In the genomic region with DNA sequence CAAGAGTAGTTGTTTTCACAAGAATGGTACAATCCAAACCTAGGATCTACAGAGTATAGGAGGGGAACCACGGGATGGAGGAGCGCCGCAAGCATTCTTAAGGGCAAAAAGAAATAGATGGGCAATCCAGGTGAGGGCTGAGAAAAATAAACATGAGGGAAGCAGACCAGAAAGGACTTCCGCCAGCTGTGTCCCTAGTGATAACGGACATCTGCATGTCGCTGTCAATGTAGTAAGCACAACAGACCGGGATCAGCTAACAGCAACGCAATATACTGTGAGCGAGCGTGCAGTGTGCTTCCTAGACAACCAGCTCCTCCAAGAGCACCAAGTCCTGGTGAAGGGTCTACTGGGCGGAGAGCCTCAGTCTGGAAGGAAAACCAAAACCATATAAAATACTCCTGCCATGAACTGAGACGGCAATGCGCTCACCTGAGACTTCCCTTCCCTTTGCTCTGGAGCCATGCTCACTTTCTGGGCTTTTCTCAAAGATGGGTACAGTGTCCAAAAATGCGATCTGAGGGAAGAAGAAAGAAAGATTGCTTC, we compare ENCODE assay signal across 7 mouse cellular contexts. TPM values are rescaled to one million over a fixed set of nuclear protein-coding genes. Genes with fewer than 3 reads are reported as not detected.
DNase-seq lines count a peak whose midpoint lies in the region; ATAC-seq lines count a peak whose summit lies in the region.

No protein-coding gene starts in this region.

- 12% methylated on average over 14 of the region's 14 CpGs for WGBS in lung, embryonic 15.5 days
- WGBS in forebrain, embryonic 11.5 days = 35% methylated on average over 14 of the region's 14 CpGs
- WGBS in limb, embryonic 12.5 days = 25% methylated on average over 14 of the region's 14 CpGs
- WGBS in neural tube, embryonic 15.5 days = 27% methylated on average over 14 of the region's 14 CpGs

- H3K9ac ChIP-seq in lung, embryonic 15.5 days = peak overlapping the region; percentile 72
- peak overlapping the region; percentile 64 for H3K9ac ChIP-seq in forebrain, embryonic 11.5 days (ENCODE audit: low read length)
- peak overlapping the region; percentile 77; the same call in 1 of the 2 replicates for H3K9ac ChIP-seq in limb, embryonic 12.5 days (replicated peaks)
- peak overlapping the region; percentile 82 for H3K9ac ChIP-seq in neural tube, embryonic 15.5 days (replicated peaks)

- no peaks in the 10 kb centered on the region for H3K9me3 ChIP-seq in lung, embryonic 15.5 days
- H3K9me3 ChIP-seq in forebrain, embryonic 11.5 days (ENCODE audit: control insufficient read depth, low read length) = no peaks in the 10 kb centered on the region
- H3K9me3 ChIP-seq in limb, embryonic 12.5 days = no peaks in the 10 kb centered on the region
- H3K9me3 ChIP-seq in neural tube, embryonic 15.5 days (replicated peaks) = no peaks in the 10 kb centered on the region

- H3K27me3 ChIP-seq in lung, embryonic 15.5 days = peaks cover 4% of the 10 kb centered on the region; the same call in 1 of the 2 replicates
- peaks cover 5% of the 10 kb centered on the region; the same call in 1 of the 2 replicates for H3K27me3 ChIP-seq in forebrain, embryonic 11.5 days (ENCODE audit: control insufficient read depth, insufficient read depth, low read length)
- peaks cover 14% of the 10 kb centered on the region for H3K27me3 ChIP-seq in limb, embryonic 12.5 days
- no peaks in the 10 kb centered on the region for H3K27me3 ChIP-seq in neural tube, embryonic 15.5 days (replicated peaks)

- H3K36me3 ChIP-seq in lung, embryonic 15.5 days = no peaks in the 10 kb centered on the region
- no peaks in the 10 kb centered on the region for H3K36me3 ChIP-seq in forebrain, embryonic 11.5 days (ENCODE audit: control insufficient read depth, insufficient read depth, low read length)
- H3K36me3 ChIP-seq in limb, embryonic 12.5 days = no peaks in the 10 kb centered on the region
- H3K36me3 ChIP-seq in neural tube, embryonic 15.5 days = no peaks in the 10 kb centered on the region

- H3K4me3 ChIP-seq in lung, embryonic 15.5 days = peak overlapping the region; percentile 79
- peak overlapping the region; percentile 57 for H3K4me3 ChIP-seq in forebrain, embryonic 11.5 days (ENCODE audit: low read depth, low read length)
- H3K4me3 ChIP-seq in limb, embryonic 12.5 days (replicated peaks) = peak overlapping the region; percentile 70
- peak overlapping the region; percentile 70 for H3K4me3 ChIP-seq in neural tube, embryonic 15.5 days (replicated peaks)

- ATAC-seq in lung, embryonic 15.5 days (ENCODE audit: borderline replicate concordance, extremely low read depth, low FRiP score, low TSS enrichment) = no peak
- ATAC-seq in forebrain, embryonic 11.5 days (replicated peaks; ENCODE audit: low FRiP score) = no peak
- no peak for ATAC-seq in limb, embryonic 12.5 days (ENCODE audit: insufficient number of reproducible peaks, insufficient read depth, low FRiP score, low TSS enrichment, low read depth)
- ATAC-seq in neural tube, embryonic 15.5 days (ENCODE audit: low FRiP score) = peak; percentile 25; the same call in 1 of the 2 replicates

- peak overlapping the region; percentile 94 for H3K4me2 ChIP-seq in lung, embryonic 15.5 days
- H3K4me2 ChIP-seq in forebrain, embryonic 11.5 days (ENCODE audit: low read depth, low read length, severe bottlenecking) = peak overlapping the region; percentile 93
- peak overlapping the region; percentile 93 for H3K4me2 ChIP-seq in limb, embryonic 12.5 days
- H3K4me2 ChIP-seq in neural tube, embryonic 15.5 days = peak overlapping the region; percentile 76

- DNase-seq in lung, postnatal 25 days (ENCODE audit: low spot score) = no peak
- peak; percentile 50 for DNase-seq in forebrain, embryonic 11.5 days (ENCODE audit: low spot score)
- no peak for DNase-seq in yolk sac, embryonic 10.5 days (ENCODE audit: low spot score)
- DNase-seq in gastrocnemius, postnatal 25 days = no peak

- peaks cover 10% of the 10 kb centered on the region for H3K4me1 ChIP-seq in lung, embryonic 15.5 days
- H3K4me1 ChIP-seq in forebrain, embryonic 11.5 days (replicated peaks; ENCODE audit: control insufficient read depth, insufficient read depth, low read length) = peaks cover 5% of the 10 kb centered on the region
- H3K4me1 ChIP-seq in limb, embryonic 12.5 days (replicated peaks) = peaks cover 6% of the 10 kb centered on the region
- H3K4me1 ChIP-seq in neural tube, embryonic 15.5 days = peaks cover 11% of the 10 kb centered on the region

- no peak overlapping the region for H3K27ac ChIP-seq in lung, embryonic 15.5 days
- no peak overlapping the region for H3K27ac ChIP-seq in forebrain, embryonic 11.5 days (ENCODE audit: low read depth, low read length)
- H3K27ac ChIP-seq in limb, embryonic 12.5 days = no peak overlapping the region
- peak overlapping the region; percentile 92 for H3K27ac ChIP-seq in neural tube, embryonic 15.5 days (replicated peaks)

RNA-seq across cellular contexts. Expression of gene Zfp354b, which starts 0.9 kb away (rescaled TPM):
- polyA plus RNA-seq in lung, embryonic 15.5 days (2015; fragmentation: Nextera tagmentation; extraction: Ambion mirVana) = 1.3 and 1.4 TPM in 2 replicates
- 1.0 and 1.9 TPM in 2 replicates for polyA plus RNA-seq in forebrain, embryonic 11.5 days (2014; fragmentation: Nextera tagmentation; extraction: Ambion mirVana)
- 1.4 and 1.8 TPM in 2 replicates for polyA plus RNA-seq in limb, embryonic 12.5 days (2016; fragmentation: Nextera tagmentation; extraction: Ambion mirVana)
- polyA plus RNA-seq in neural tube, embryonic 15.5 days (2015; fragmentation: Nextera tagmentation; extraction: Ambion mirVana) = 5.2 and 5.9 TPM in 2 replicates
- 1 to 10 TPM; 1.3 to 1.7 TPM for total RNA-seq in gastrocnemius, postnatal 25 days (2021)

RNA-seq across cellular contexts. Expression of gene 4933414I15Rik, which starts 13.0 kb away (rescaled TPM):
- polyA plus RNA-seq in lung, embryonic 15.5 days (2015; fragmentation: Nextera tagmentation; extraction: Ambion mirVana) = not detected in 2 replicates
- not detected in 2 replicates for polyA plus RNA-seq in forebrain, embryonic 11.5 days (2014; fragmentation: Nextera tagmentation; extraction: Ambion mirVana)
- polyA plus RNA-seq in limb, embryonic 12.5 days (2016; fragmentation: Nextera tagmentation; extraction: Ambion mirVana) = not detected in 2 replicates
- not detected in 2 replicates for polyA plus RNA-seq in neural tube, embryonic 15.5 days (2015; fragmentation: Nextera tagmentation; extraction: Ambion mirVana)
- total RNA-seq in gastrocnemius, postnatal 25 days (2021) = not detected

RNA-seq across cellular contexts. Expression of gene Zfp2, which starts 14.6 kb away (rescaled TPM):
- polyA plus RNA-seq in lung, embryonic 15.5 days (2015; fragmentation: Nextera tagmentation; extraction: Ambion mirVana) = 13.0 and 13.3 TPM in 2 replicates
- 33.6 and 35.6 TPM in 2 replicates for polyA plus RNA-seq in forebrain, embryonic 11.5 days (2014; fragmentation: Nextera tagmentation; extraction: Ambion mirVana)
- polyA plus RNA-seq in limb, embryonic 12.5 days (2016; fragmentation: Nextera tagmentation; extraction: Ambion mirVana) = 16.0 and 16.5 TPM in 2 replicates
- 34.9 and 38.5 TPM in 2 replicates for polyA plus RNA-seq in neural tube, embryonic 15.5 days (2015; fragmentation: Nextera tagmentation; extraction: Ambion mirVana)
- 1 to 10 TPM; 4.5 to 5.4 TPM for total RNA-seq in gastrocnemius, postnatal 25 days (2021)

RNA-seq across cellular contexts. Expression of gene Prop1, which starts 23.0 kb away (rescaled TPM):
- polyA plus RNA-seq in lung, embryonic 15.5 days (2015; fragmentation: Nextera tagmentation; extraction: Ambion mirVana) = not detected in 2 replicates
- not detected in 2 replicates for polyA plus RNA-seq in forebrain, embryonic 11.5 days (2014; fragmentation: Nextera tagmentation; extraction: Ambion mirVana)
- polyA plus RNA-seq in limb, embryonic 12.5 days (2016; fragmentation: Nextera tagmentation; extraction: Ambion mirVana) = not detected in 2 replicates
- not detected in 2 replicates for polyA plus RNA-seq in neural tube, embryonic 15.5 days (2015; fragmentation: Nextera tagmentation; extraction: Ambion mirVana)
- total RNA-seq in gastrocnemius, postnatal 25 days (2021) = not detected

RNA-seq across cellular contexts. Expression of gene Olfr1378, which starts 35.8 kb away (rescaled TPM):
- not detected in 2 replicates for polyA plus RNA-seq in lung, embryonic 15.5 days (2015; fragmentation: Nextera tagmentation; extraction: Ambion mirVana)
- not detected in 2 replicates for polyA plus RNA-seq in forebrain, embryonic 11.5 days (2014; fragmentation: Nextera tagmentation; extraction: Ambion mirVana)
- polyA plus RNA-seq in limb, embryonic 12.5 days (2016; fragmentation: Nextera tagmentation; extraction: Ambion mirVana) = not detected in 2 replicates
- not detected in 2 replicates for polyA plus RNA-seq in neural tube, embryonic 15.5 days (2015; fragmentation: Nextera tagmentation; extraction: Ambion mirVana)
- not detected for total RNA-seq in gastrocnemius, postnatal 25 days (2021)
